Mouse (Mus musculus): ENCODE results near the gene Cnnm3. TPM values are rescaled to one million over a fixed set of nuclear protein-coding genes. Genes with fewer than 3 reads are reported as not detected.

Gene Cnnm3
- polyA plus RNA-seq, 1 experiment from 2014 or later, result 3.3 TPM

DNA sequence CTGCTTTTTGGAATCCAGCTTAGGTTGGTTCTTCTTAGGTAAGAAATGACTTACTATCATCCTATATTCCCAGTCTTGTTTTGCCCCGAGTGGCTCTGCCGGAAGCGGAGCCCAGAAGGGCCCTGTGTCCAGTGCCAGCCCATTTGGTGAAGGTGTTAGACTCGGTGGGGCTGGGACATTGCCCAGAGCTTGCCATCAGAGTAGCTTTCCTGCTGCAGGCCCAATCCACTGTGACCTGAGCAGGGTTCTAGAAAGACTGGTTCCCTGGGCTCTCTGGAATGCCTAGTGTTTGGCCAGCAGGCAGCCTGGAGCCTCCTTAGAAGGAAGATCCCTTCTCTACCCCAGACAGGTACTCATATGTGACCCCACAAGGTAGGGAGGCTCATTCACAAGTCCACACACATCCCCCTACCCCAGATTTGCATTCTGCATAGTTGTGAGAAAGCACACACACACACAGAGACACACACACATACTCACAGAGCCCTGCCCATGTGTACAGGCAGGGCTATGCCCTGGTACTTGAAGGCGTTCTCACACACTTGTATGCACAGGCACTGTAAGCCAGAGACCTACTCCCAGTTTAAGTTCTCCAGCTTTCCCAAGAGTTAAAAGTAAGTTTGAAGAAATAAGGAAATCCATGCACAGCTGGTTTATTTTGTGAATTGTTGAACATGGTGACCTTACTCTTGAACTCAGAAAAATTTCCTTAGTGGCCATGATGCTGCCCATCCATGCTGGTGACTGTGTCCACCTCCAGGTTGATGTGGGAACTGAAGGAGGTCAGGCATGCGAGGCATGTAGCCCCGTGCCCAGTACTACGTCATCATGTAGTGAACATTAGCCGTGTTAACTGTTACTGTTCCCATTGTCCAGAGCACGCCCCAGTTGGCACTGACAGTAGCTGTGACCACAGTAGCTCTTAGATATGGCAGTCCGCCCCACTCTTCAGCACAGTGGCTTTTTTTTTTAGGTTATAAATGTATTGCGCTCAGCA lies 31.5 kb upstream of the Cnnm3 start:
- TF ChIP-seq CTCF (IDR thresholded peaks at IDR 0.05) (peak; percentile 51), EP300 (IDR thresholded peaks at IDR 0.05) (no peak)
- Histone ChIP-seq H3K9ac (replicated peaks; ENCODE audit: low read depth) (no peak overlapping the region), H3K4me3 (ENCODE audit: low read depth, low read length) (no peak overlapping the region), H3K27me3 (replicated peaks; ENCODE audit: insufficient read depth, low read length) (no peaks in the 10 kb centered on the region), H3K36me3 (ENCODE audit: insufficient read depth, low read length) (no peaks in the 10 kb centered on the region), H3K4me2 (replicated peaks; ENCODE audit: low read depth, low read length) (no peak overlapping the region), H3K4me1 (ENCODE audit: insufficient read depth, low read depth, low read length) (peaks cover 10% of the 10 kb centered on the region), H3K9me3 (ENCODE audit: low read length) (no peaks in the 10 kb centered on the region), H3K27ac (ENCODE audit: low read length) (peak overlapping the region; percentile 81)
- ATAC-seq, result peak; percentile 90
- peak; percentile 70 for DNase-seq (ENCODE audit: low spot score)
- WGBS, result 61% methylated on average over 12 of the region's 12 CpGs

DNA sequence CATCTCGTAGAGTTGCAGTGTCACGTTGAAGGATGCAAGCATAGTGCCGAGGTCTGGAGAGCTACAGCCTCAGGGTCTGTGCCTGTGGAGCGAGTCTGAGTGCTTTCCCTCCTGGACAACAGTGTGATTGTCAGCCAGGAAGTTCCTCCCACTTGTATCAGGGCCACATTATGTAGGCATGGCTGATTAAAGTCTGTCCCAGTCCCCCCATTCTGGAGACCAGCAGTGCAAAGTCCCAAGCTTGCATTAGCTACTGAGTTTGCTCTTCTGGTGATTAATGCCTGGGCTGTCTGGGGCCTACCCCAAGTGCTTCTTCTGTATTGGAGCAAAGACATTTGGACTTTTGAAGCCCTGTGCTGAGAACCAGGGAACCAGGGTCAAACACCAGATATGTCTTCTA lies 27.8 kb upstream of the Cnnm3 start:
- Histone ChIP-seq H3K27ac (ENCODE audit: low read length) (no peak overlapping the region), H3K9me3 (ENCODE audit: low read length) (no peaks in the 10 kb centered on the region), H3K9ac (replicated peaks; ENCODE audit: low read depth) (no peak overlapping the region), H3K27me3 (replicated peaks; ENCODE audit: insufficient read depth, low read length) (no peaks in the 10 kb centered on the region), H3K4me3 (ENCODE audit: low read depth, low read length) (no peak overlapping the region), H3K36me3 (ENCODE audit: insufficient read depth, low read length) (no peaks in the 10 kb centered on the region), H3K4me2 (replicated peaks; ENCODE audit: low read depth, low read length) (no peak overlapping the region), H3K4me1 (ENCODE audit: insufficient read depth, low read depth, low read length) (no peaks in the 10 kb centered on the region)
- no peak for ATAC-seq
- 69% methylated on average over 4 of the region's 4 CpGs for WGBS
- no peak for DNase-seq (ENCODE audit: low spot score)
- TF ChIP-seq EP300 (IDR thresholded peaks at IDR 0.05) (no peak), CTCF (IDR thresholded peaks at IDR 0.05) (no peak)

DNA sequence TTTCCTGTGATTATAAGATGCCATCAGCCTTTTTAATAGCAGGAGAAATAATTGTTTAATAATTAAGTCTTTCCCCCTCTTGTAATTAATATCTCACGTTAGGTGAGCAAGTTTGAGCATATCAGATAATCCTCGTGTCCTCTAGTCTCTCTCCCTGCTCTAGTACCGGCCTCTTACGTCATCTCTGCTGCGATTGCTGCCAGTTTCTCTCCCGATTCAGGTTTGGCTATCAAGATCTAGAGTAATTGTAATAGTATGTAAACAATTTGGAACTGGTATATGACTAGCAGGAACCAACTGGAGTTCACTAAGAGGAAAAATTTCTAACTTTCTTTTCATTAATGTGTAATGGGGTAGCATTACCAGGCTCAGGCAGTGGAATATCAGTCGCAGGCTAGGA lies 26.6 kb upstream of the Cnnm3 start:
- ATAC-seq (no peak), DNase-seq (ENCODE audit: low spot score) (peak; percentile 46)
- H3K36me3 ChIP-seq (ENCODE audit: insufficient read depth, low read length), result no peaks in the 10 kb centered on the region
- H3K4me2 ChIP-seq (replicated peaks; ENCODE audit: low read depth, low read length), result no peak overlapping the region
- H3K9ac ChIP-seq (replicated peaks; ENCODE audit: low read depth), result no peak overlapping the region
- H3K4me3 ChIP-seq (ENCODE audit: low read depth, low read length), result no peak overlapping the region
- no peak overlapping the region for H3K27ac ChIP-seq (ENCODE audit: low read length)
- H3K4me1 ChIP-seq (ENCODE audit: insufficient read depth, low read depth, low read length), result no peaks in the 10 kb centered on the region
- TF ChIP-seq EP300 (IDR thresholded peaks at IDR 0.05) (no peak), CTCF (IDR thresholded peaks at IDR 0.05) (no peak)
- H3K9me3 ChIP-seq (ENCODE audit: low read length), result no peaks in the 10 kb centered on the region
- WGBS, result 41% methylated on average over 7 of the region's 7 CpGs
- no peaks in the 10 kb centered on the region for H3K27me3 ChIP-seq (replicated peaks; ENCODE audit: insufficient read depth, low read length)

DNA sequence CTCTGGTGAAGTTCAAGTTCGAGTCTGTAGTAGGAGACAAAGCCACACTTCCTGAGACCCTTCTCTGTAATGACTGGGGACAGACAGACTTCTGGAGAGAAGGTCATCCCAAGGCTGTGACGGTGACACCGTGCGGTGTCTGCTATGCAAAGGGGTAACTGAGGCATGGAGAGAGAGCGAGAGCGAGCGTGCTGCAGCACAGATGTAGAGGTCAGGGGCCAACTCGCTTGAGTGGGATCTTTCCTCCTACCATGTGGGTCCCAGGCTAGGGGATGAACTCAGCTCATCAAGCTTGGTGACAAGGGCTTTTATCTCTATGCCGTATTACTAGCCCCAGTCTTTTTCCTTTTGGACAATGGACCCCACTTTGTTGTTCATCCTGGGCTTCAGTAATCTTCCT lies 24.6 kb upstream of the Cnnm3 start:
- H3K27ac ChIP-seq (ENCODE audit: low read length), result no peak overlapping the region

DNA sequence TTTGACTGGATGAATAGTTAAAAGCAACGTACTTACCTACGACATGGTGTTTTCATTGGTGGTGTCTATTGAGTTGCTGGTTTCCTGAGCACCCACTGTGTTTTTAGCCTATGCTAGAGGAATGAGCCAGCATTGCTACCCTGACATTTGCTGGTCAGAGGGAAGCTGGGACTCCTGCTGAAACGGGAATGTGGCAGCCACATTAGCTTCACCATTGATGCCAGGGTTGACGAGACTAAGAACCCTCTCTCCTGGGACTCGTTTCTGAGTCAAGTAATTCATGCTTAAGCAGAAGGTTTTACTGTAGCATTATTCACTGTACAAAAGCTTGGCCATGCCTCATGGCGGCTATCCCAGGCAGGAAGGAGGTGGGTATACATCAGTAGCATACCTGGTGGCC lies 22.0 kb upstream of the Cnnm3 start:
- WGBS, result 81% methylated on average over 6 of the region's 6 CpGs
- DNase-seq (ENCODE audit: low spot score), result no peak
- no peak overlapping the region for H3K4me3 ChIP-seq (ENCODE audit: low read depth, low read length)

More for the DNA sequence above, 24.6 kb upstream of the Cnnm3 start:
- Histone ChIP-seq H3K4me1 (ENCODE audit: insufficient read depth, low read depth, low read length) (no peaks in the 10 kb centered on the region), H3K9me3 (ENCODE audit: low read length) (no peaks in the 10 kb centered on the region), H3K4me3 (ENCODE audit: low read depth, low read length) (no peak overlapping the region), H3K4me2 (replicated peaks; ENCODE audit: low read depth, low read length) (no peak overlapping the region), H3K9ac (replicated peaks; ENCODE audit: low read depth) (no peak overlapping the region), H3K36me3 (ENCODE audit: insufficient read depth, low read length) (no peaks in the 10 kb centered on the region), H3K27me3 (replicated peaks; ENCODE audit: insufficient read depth, low read length) (no peaks in the 10 kb centered on the region)
- DNase-seq (ENCODE audit: low spot score) (no peak), ATAC-seq (no peak)
- TF ChIP-seq EP300 (IDR thresholded peaks at IDR 0.05) (no peak), CTCF (IDR thresholded peaks at IDR 0.05) (no peak)
- WGBS, result 88% methylated on average over 9 of the region's 9 CpGs

DNA sequence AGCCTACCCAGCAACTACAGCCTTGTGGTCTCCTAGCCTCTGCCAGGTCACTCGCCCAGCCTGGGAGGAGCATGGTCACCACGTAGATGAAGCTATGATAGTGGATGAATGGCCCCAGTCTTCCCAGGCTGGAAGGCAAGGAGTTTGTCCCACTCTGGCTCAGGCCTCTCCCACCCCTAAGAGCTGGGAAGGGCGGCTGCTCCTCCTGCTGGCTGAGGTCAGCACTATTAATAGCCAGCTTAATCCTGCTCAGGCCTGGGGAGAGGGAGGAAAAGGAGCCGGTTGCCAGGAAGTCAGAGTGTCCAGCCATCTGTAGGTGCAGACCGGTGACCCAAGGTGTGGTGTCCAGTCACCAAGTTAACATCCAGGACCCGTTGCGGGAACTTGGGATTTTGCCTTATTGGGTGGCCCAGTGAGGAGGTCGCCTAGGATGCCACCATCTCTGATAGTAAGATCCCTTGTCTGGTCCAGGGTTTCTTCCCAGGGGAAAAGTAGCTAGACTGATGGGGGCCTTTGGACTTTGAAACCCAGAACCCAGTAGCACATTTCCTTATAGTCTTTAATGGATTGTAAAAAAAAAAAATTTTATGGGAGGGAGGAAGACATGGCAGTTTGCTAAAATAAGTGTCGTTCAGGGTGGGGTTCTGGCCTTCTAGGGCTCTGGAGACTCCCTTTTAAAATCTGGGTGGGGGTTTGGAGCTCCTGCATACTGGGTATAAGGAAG lies 19.1 kb upstream of the Cnnm3 start:
- no peak overlapping the region for H3K27ac ChIP-seq (ENCODE audit: low read length)
- no peak overlapping the region for H3K4me2 ChIP-seq (replicated peaks; ENCODE audit: low read depth, low read length)
- no peak overlapping the region for H3K9ac ChIP-seq (replicated peaks; ENCODE audit: low read depth)
- ATAC-seq (peak; percentile 97), DNase-seq (ENCODE audit: low spot score) (peak; percentile 89)
- no peaks in the 10 kb centered on the region for H3K9me3 ChIP-seq (ENCODE audit: low read length)
- TF ChIP-seq EP300 (IDR thresholded peaks at IDR 0.05), result no peak
- peak; percentile 87 for TF ChIP-seq CTCF (IDR thresholded peaks at IDR 0.05)
- no peaks in the 10 kb centered on the region for H3K4me1 ChIP-seq (ENCODE audit: insufficient read depth, low read depth, low read length)
- no peaks in the 10 kb centered on the region for H3K27me3 ChIP-seq (replicated peaks; ENCODE audit: insufficient read depth, low read length)
- H3K36me3 ChIP-seq (ENCODE audit: insufficient read depth, low read length), result no peaks in the 10 kb centered on the region
- WGBS, result 34% methylated on average over 9 of the region's 9 CpGs
- no peak overlapping the region for H3K4me3 ChIP-seq (ENCODE audit: low read depth, low read length)

More for the DNA sequence above, 22.0 kb upstream of the Cnnm3 start:
- no peaks in the 10 kb centered on the region for H3K9me3 ChIP-seq (ENCODE audit: low read length)
- H3K36me3 ChIP-seq (ENCODE audit: insufficient read depth, low read length), result no peaks in the 10 kb centered on the region
- TF ChIP-seq EP300 (IDR thresholded peaks at IDR 0.05), result no peak
- ATAC-seq, result no peak
- H3K27me3 ChIP-seq (replicated peaks; ENCODE audit: insufficient read depth, low read length), result no peaks in the 10 kb centered on the region
- H3K27ac ChIP-seq (ENCODE audit: low read length), result no peak overlapping the region
- no peak overlapping the region for H3K4me2 ChIP-seq (replicated peaks; ENCODE audit: low read depth, low read length)
- H3K9ac ChIP-seq (replicated peaks; ENCODE audit: low read depth), result no peak overlapping the region
- H3K4me1 ChIP-seq (ENCODE audit: insufficient read depth, low read depth, low read length), result no peaks in the 10 kb centered on the region
